Mouse (Mus musculus) gastrocnemius, adult 18-20 months (tissue): ENCODE data around the gene Tmem14a. TPM values are rescaled to one million over a fixed set of nuclear protein-coding genes. Genes with fewer than 3 reads are reported as not detected.

Source experiments
- total RNA-seq, 2 experiments: library from RNA; stranded (reverse); gene quantifications; 2 replicates each; pipeline ENCODE4 v1.2.3; 2021

Tmem14a gene
- total RNA-seq, 2 experiments from 2014 or later = 1.2 to 1.4 TPM

Other genes starting within 250 kb of the Tmem14a start
- 1 to 10 TPM; 2.4 to 2.5 TPM for gene Tram2, start 139.3 kb upstream of the Tmem14a start, total RNA-seq
- 1 to 10 TPM in 1 of 2 experiments, under 1 TPM in 1; 0.55 to 2.0 TPM for gene Gsta3, start 22.0 kb downstream of the Tmem14a start, total RNA-seq
- gene Khdc1a, start 131.1 kb downstream of the Tmem14a start, total RNA-seq = not detected
- gene Khdc1c, start 149.8 kb downstream of the Tmem14a start, total RNA-seq = not detected
- not detected for gene Khdc1b, start 165.0 kb downstream of the Tmem14a start, total RNA-seq